19 mouse cellular contexts compared by ENCODE assay signal in genomic region chr2:10565491-10565890, GRCm38 (mm10).
DNase-seq lines count a peak whose midpoint lies in the region; ATAC-seq lines count a peak whose summit lies in the region.
"Had no signal": no experiment of that assay in that cellular context is flagged by ENCODE, and none has a peak within 500 bp of the region (broad histone marks: within the 10 kb centered on the region; RNA-seq: fewer than 3 reads in every experiment).

No protein-coding gene starts in this region.

- no peaks in the 10 kb centered on the region for H3K27me3 ChIP-seq in midbrain, embryonic 11.5 days (ENCODE audit: control insufficient read depth, insufficient read depth, low read length)
- no peaks in the 10 kb centered on the region for H3K27me3 ChIP-seq in midbrain, embryonic 16.5 days (ENCODE audit: control insufficient read depth, insufficient read depth, low read depth, low read length)
- H3K27me3 ChIP-seq: CH12.LX, Patski had no signal

- H3K4me3 ChIP-seq in midbrain, embryonic 11.5 days (ENCODE audit: low read depth, low read length) = no peak overlapping the region
- H3K4me3 ChIP-seq in midbrain, embryonic 16.5 days (ENCODE audit: low read depth, low read length) = no peak overlapping the region

- H3K9me3 ChIP-seq in midbrain, embryonic 11.5 days (ENCODE audit: control insufficient read depth, low read length) = no peaks in the 10 kb centered on the region
- no peaks in the 10 kb centered on the region for H3K9me3 ChIP-seq in midbrain, embryonic 16.5 days (replicated peaks; ENCODE audit: control insufficient read depth, low read length, poor library complexity, severe bottlenecking)
- H3K9me3 ChIP-seq: G1E had no signal

- no peaks in the 10 kb centered on the region for H3K36me3 ChIP-seq in midbrain, embryonic 11.5 days (ENCODE audit: control insufficient read depth, insufficient read depth, low read length)
- no peaks in the 10 kb centered on the region for H3K36me3 ChIP-seq in midbrain, embryonic 16.5 days (ENCODE audit: control insufficient read depth, insufficient read depth, low read length)

- no peak overlapping the region for H3K27ac ChIP-seq in midbrain, embryonic 11.5 days (ENCODE audit: low read depth, low read length)
- no peak overlapping the region for H3K27ac ChIP-seq in midbrain, embryonic 16.5 days (ENCODE audit: low read length)

- H3K4me1 ChIP-seq in midbrain, embryonic 11.5 days (ENCODE audit: control insufficient read depth, insufficient read depth, low read length) = no peaks in the 10 kb centered on the region
- peaks cover 2% of the 10 kb centered on the region; the same call in 1 of the 2 replicates for H3K4me1 ChIP-seq in midbrain, embryonic 16.5 days (ENCODE audit: control insufficient read depth, insufficient read depth, low read length)

- WGBS in midbrain, embryonic 11.5 days = 85% methylated on average over 3 of the region's 3 CpGs
- WGBS in midbrain, embryonic 16.5 days = 86% methylated on average over 3 of the region's 3 CpGs

- no peak for ATAC-seq in midbrain, embryonic 11.5 days (ENCODE audit: low FRiP score)
- no peak for ATAC-seq in midbrain, embryonic 16.5 days
- ATAC-seq: activated CD4-positive, CD25-positive, alpha-beta regulatory T cell, adult 4 months; CD4-positive, CD25-positive, alpha-beta regulatory T cell, adult 4 months; Patski had no signal

- H3K9ac ChIP-seq in midbrain, embryonic 11.5 days (ENCODE audit: low read length) = no peak overlapping the region
- no peak overlapping the region for H3K9ac ChIP-seq in midbrain, embryonic 16.5 days (ENCODE audit: low read depth, low read length)

- DNase-seq in heart, adult 11 months = peak; percentile 76
- no peak for DNase-seq in heart, adult 9 months (ENCODE audit: low spot score in 2 of 2)
- DNase-seq in midbrain, embryonic 11.5 days (ENCODE audit: low spot score, missing footprints) = peak; percentile 54
- DNase-seq: adrenal gland, adult 2 months; adrenal gland, adult 8-10 months; adrenal gland, postnatal 10 days; adrenal gland, postnatal 14 days; adrenal gland, postnatal 25 days; adrenal gland, postnatal 36 days; B cell, adult 2 months; cerebellum, adult 11 months; cerebellum, adult 11-12 months; cerebellum, adult 18-20 months had no signal

- H3K4me2 ChIP-seq in midbrain, embryonic 11.5 days = no peak overlapping the region
- no peak overlapping the region for H3K4me2 ChIP-seq in midbrain, embryonic 16.5 days (ENCODE audit: low read length)

Comparison
In these comparisons a context has a peak if more than half of its experiments do, and no peak if none do; other contexts are left out.
1. DNase-seq: peak in heart, adult 11 months (single experiment) and midbrain, embryonic 11.5 days (single experiment); none in heart, adult 9 months (0 of 2).